Mouse (Mus musculus): ENCODE data around the gene Armc9. TPM values are rescaled to one million over a fixed set of nuclear protein-coding genes. Genes with fewer than 3 reads are reported as not detected.

The Armc9 gene
- total and polyA plus RNA-seq, 2 experiments from 2014 or later = 1.5 to 5.1 TPM

DNA sequence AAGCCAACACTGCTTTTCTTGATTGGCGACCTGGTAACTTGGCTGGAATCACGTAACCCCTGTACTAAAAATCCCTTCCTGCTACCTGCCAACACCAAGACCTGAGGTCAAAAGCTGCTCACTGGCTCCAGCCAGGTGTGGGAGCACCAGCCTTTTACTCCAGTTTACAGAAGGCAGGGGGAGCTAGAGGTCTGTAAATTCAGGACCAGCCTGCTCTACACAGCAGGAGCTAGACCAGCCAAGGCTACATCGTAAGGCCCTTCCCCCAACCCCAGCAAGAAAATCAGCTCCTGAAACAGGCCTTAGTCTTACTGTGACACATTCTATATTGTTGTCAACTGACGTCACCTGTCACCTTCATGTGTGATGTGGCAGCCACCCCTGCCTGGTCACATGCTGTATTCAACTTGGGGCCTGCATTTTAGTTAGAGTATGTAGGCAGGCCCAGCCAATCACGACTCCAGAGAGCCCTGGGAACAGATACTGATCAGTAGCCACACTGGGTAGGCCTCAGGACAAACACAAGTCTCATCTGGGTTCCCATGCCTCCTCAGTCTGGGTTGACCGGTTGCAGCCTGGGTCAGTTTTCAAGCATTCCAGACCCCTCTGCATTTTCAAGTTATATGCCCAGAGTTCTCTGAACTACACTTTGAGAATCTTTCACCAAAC is 34.6 kb downstream of the Armc9 start:
- Histone ChIP-seq H3K36me3 (replicated peaks; ENCODE audit: control insufficient read depth, insufficient read depth, low read length) (0 out of 2 replicates have a peak, but pooled peaks cover 4% of the 10 kb centered on the region), H3K4me3 (ENCODE audit: low read depth, low read length) (no peak overlapping the region), H3K4me2 (ENCODE audit: low read depth, low read length) (no peak overlapping the region), H3K4me1 (ENCODE audit: control insufficient read depth, insufficient read depth) (no peaks in the 10 kb centered on the region), H3K27ac (ENCODE audit: low read depth) (no peak overlapping the region), H3K27me3 (ENCODE audit: control insufficient read depth, insufficient read depth, low read length) (no peaks in the 10 kb centered on the region), H3K9me3 (replicated peaks; ENCODE audit: control insufficient read depth, low read length) (no peaks in the 10 kb centered on the region), H3K9ac (replicated peaks; ENCODE audit: low read depth, low read length) (no peak overlapping the region)
- 72% methylated on average over 6 of the region's 6 CpGs for WGBS
- TF ChIP-seq CTCF (IDR thresholded peaks at IDR 0.05; ENCODE audit: low read depth) = no peak
- TF ChIP-seq EP300 (IDR thresholded peaks at IDR 0.05; ENCODE audit: low read depth) = no peak
- ATAC-seq (ENCODE audit: insufficient read depth, low read depth) (no peak), DNase-seq (ENCODE audit: low spot score) (no peak)

DNA sequence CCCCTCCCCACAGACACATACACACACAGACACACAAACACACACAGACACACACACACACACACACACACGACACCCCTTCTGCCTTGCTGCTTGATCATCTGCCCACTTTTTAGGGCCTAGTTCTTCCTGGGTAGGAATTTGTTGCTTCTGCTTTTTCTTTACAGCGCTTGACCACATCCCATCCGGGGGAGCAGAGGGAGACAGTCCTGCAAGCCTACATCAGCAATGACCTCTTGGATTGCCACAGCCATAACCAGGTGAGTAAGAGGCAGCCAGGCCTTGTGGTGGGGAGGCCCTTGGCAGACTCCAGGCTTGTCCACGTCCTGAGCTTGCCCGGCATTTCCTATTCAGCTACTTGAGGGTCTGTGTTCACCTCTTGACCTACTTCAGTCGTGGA is 36.3 kb downstream of the Armc9 start:
- no peak overlapping the region for H3K27ac ChIP-seq (ENCODE audit: low read depth)
- 0 out of 2 replicates have a peak, but pooled peaks cover 4% of the 10 kb centered on the region for H3K36me3 ChIP-seq (replicated peaks; ENCODE audit: control insufficient read depth, insufficient read depth, low read length)
- no peak for TF ChIP-seq CTCF (IDR thresholded peaks at IDR 0.05; ENCODE audit: low read depth)
- no peak for TF ChIP-seq EP300 (IDR thresholded peaks at IDR 0.05; ENCODE audit: low read depth)
- H3K4me1 ChIP-seq (ENCODE audit: control insufficient read depth, insufficient read depth) = no peaks in the 10 kb centered on the region
- ATAC-seq (ENCODE audit: insufficient read depth, low read depth) = no peak
- H3K27me3 ChIP-seq (ENCODE audit: control insufficient read depth, insufficient read depth, low read length) = no peaks in the 10 kb centered on the region
- DNase-seq (ENCODE audit: low spot score) = no peak
- no peak overlapping the region for H3K4me2 ChIP-seq (ENCODE audit: low read depth, low read length)
- H3K9ac ChIP-seq (replicated peaks; ENCODE audit: low read depth, low read length) = no peak overlapping the region
- 83% methylated on average over 6 of the region's 6 CpGs for WGBS
- no peaks in the 10 kb centered on the region for H3K9me3 ChIP-seq (replicated peaks; ENCODE audit: control insufficient read depth, low read length)
- H3K4me3 ChIP-seq (ENCODE audit: low read depth, low read length) = no peak overlapping the region

DNA sequence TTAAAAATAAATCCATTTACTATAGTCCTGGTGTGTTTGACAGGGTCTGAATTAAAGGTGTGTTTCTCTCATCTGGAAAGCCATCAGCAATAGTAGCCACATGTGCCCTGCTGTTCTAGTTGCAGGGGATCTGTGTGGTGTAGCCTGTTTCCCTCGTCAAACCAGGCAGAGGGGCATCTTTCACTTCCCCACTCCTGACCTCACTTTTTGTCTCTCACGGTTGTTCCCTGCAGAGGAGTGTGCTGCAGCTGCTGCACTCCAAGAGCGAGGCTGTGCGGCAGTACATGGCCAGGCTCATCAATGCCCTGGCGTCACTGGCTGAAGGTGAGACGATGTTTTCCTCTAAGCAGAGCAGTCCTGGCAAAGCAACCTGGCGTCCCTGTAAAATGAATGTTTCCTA is 39.5 kb downstream of the Armc9 start:
- no peak overlapping the region for H3K4me2 ChIP-seq (ENCODE audit: low read depth, low read length)
- H3K9me3 ChIP-seq (replicated peaks; ENCODE audit: control insufficient read depth, low read length) = no peaks in the 10 kb centered on the region
- H3K27me3 ChIP-seq (ENCODE audit: control insufficient read depth, insufficient read depth, low read length) = no peaks in the 10 kb centered on the region
- no peak overlapping the region for H3K27ac ChIP-seq (ENCODE audit: low read depth)
- TF ChIP-seq CTCF (IDR thresholded peaks at IDR 0.05; ENCODE audit: low read depth) = no peak
- TF ChIP-seq EP300 (IDR thresholded peaks at IDR 0.05; ENCODE audit: low read depth) = no peak
- H3K36me3 ChIP-seq (replicated peaks; ENCODE audit: control insufficient read depth, insufficient read depth, low read length) = peaks cover 15% of the 10 kb centered on the region
- H3K4me1 ChIP-seq (ENCODE audit: control insufficient read depth, insufficient read depth) = no peaks in the 10 kb centered on the region
- DNase-seq (ENCODE audit: low spot score) (no peak), ATAC-seq (ENCODE audit: insufficient read depth, low read depth) (no peak)
- no peak overlapping the region for H3K9ac ChIP-seq (replicated peaks; ENCODE audit: low read depth, low read length)
- no peak overlapping the region for H3K4me3 ChIP-seq (ENCODE audit: low read depth, low read length)
- WGBS = 70% methylated on average over 7 of the region's 7 CpGs

DNA sequence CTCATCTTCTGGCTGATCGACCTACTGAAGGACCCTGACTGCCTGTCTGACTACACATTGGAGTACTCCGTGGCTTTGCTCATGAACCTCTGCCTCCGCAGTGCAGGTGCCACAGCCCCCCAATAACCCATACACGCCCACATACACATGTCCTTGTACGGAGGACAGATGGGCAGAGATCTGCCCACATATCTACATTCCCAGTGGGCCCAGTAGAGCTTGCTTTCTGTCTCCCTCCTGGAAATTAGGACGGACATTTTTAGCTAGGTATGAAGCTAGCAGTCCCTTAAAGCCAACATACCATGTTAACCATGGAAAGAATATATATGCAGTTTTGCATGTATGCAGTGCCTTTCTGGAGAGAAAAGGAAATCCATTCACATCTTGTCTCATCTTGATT is 43.7 kb downstream of the Armc9 start:
- H3K36me3 ChIP-seq (replicated peaks; ENCODE audit: control insufficient read depth, insufficient read depth, low read length) = peaks cover 42% of the 10 kb centered on the region
- no peaks in the 10 kb centered on the region for H3K9me3 ChIP-seq (replicated peaks; ENCODE audit: control insufficient read depth, low read length)
- no peak for ATAC-seq (ENCODE audit: insufficient read depth, low read depth)
- no peak for DNase-seq (ENCODE audit: low spot score)
- no peak overlapping the region for H3K27ac ChIP-seq (ENCODE audit: low read depth)
- no peak overlapping the region for H3K4me2 ChIP-seq (ENCODE audit: low read depth, low read length)
- WGBS = 92% methylated on average over 6 of the region's 6 CpGs
- no peaks in the 10 kb centered on the region for H3K27me3 ChIP-seq (ENCODE audit: control insufficient read depth, insufficient read depth, low read length)
- no peak overlapping the region for H3K9ac ChIP-seq (replicated peaks; ENCODE audit: low read depth, low read length)
- no peak overlapping the region for H3K4me3 ChIP-seq (ENCODE audit: low read depth, low read length)
- H3K4me1 ChIP-seq (ENCODE audit: control insufficient read depth, insufficient read depth) = no peaks in the 10 kb centered on the region
- TF ChIP-seq CTCF (IDR thresholded peaks at IDR 0.05; ENCODE audit: low read depth) (no peak), EP300 (IDR thresholded peaks at IDR 0.05; ENCODE audit: low read depth) (no peak)

DNA sequence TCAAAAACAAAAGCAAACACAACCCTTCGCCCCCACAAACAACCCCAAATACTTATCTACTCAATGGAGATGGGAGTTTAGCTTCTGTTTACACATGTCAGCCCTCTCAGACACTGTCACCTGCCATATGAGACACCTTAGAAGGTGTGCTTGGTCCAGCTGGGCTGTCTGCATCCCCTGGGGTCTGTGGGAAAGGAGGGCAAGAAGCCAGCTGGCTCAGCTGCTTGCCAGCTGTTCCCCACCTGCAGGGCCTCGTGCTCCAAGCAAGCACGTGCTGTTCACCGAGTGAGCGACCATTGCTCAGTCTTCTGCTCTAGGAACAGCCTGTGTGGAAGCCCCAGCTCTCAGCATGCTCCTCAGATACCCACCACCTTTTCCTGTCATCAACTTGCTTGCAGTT is 44.4 kb downstream of the Armc9 start:
- DNase-seq (ENCODE audit: low spot score) = no peak
- WGBS = 77% methylated on average over 5 of the region's 5 CpGs
- H3K9me3 ChIP-seq (replicated peaks; ENCODE audit: control insufficient read depth, low read length) = no peaks in the 10 kb centered on the region
- peaks cover 47% of the 10 kb centered on the region for H3K36me3 ChIP-seq (replicated peaks; ENCODE audit: control insufficient read depth, insufficient read depth, low read length)
- no peaks in the 10 kb centered on the region for H3K27me3 ChIP-seq (ENCODE audit: control insufficient read depth, insufficient read depth, low read length)
- no peak overlapping the region for H3K4me2 ChIP-seq (ENCODE audit: low read depth, low read length)
- no peak overlapping the region for H3K27ac ChIP-seq (ENCODE audit: low read depth)
- H3K4me1 ChIP-seq (ENCODE audit: control insufficient read depth, insufficient read depth) = no peaks in the 10 kb centered on the region
- ATAC-seq (ENCODE audit: insufficient read depth, low read depth) = no peak
- no peak overlapping the region for H3K9ac ChIP-seq (replicated peaks; ENCODE audit: low read depth, low read length)
- no peak overlapping the region for H3K4me3 ChIP-seq (ENCODE audit: low read depth, low read length)
- TF ChIP-seq CTCF (IDR thresholded peaks at IDR 0.05; ENCODE audit: low read depth) (no peak), EP300 (IDR thresholded peaks at IDR 0.05; ENCODE audit: low read depth) (no peak)

DNA sequence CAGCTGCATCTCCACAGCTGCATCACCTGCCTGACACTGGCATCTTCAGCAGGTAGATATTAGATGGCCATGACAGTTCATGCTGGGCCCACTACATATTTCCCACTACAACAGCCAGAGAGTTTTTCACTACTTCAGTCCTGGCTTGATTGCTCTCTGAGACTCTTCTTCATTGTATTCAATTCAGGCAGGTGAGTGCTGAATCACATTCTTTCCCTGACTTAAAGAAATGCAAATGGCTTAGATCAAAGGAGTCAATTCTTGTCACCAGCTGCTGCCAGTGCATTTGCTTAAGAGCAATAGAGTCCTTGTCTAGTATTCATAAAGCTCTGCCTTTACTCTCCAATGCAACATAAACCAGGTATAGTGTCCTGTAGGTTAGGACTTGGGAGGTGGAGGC is 46.7 kb downstream of the Armc9 start:
- DNase-seq (ENCODE audit: low spot score) = no peak
- TF ChIP-seq CTCF (IDR thresholded peaks at IDR 0.05; ENCODE audit: low read depth) (no peak), EP300 (IDR thresholded peaks at IDR 0.05; ENCODE audit: low read depth) (no peak)
- ATAC-seq (ENCODE audit: insufficient read depth, low read depth) = no peak
- no peaks in the 10 kb centered on the region for H3K27me3 ChIP-seq (ENCODE audit: control insufficient read depth, insufficient read depth, low read length)
- H3K9ac ChIP-seq (replicated peaks; ENCODE audit: low read depth, low read length) = no peak overlapping the region
- no peak overlapping the region for H3K4me2 ChIP-seq (ENCODE audit: low read depth, low read length)
- H3K36me3 ChIP-seq (replicated peaks; ENCODE audit: control insufficient read depth, insufficient read depth, low read length) = peaks cover 51% of the 10 kb centered on the region
- H3K4me3 ChIP-seq (ENCODE audit: low read depth, low read length) = no peak overlapping the region
- no peaks in the 10 kb centered on the region for H3K9me3 ChIP-seq (replicated peaks; ENCODE audit: control insufficient read depth, low read length)
- H3K4me1 ChIP-seq (ENCODE audit: control insufficient read depth, insufficient read depth) = no peaks in the 10 kb centered on the region
- no peak overlapping the region for H3K27ac ChIP-seq (ENCODE audit: low read depth)
